Mouse (Mus musculus): Measurements from ENCODE around the gene Focad.

DNA sequence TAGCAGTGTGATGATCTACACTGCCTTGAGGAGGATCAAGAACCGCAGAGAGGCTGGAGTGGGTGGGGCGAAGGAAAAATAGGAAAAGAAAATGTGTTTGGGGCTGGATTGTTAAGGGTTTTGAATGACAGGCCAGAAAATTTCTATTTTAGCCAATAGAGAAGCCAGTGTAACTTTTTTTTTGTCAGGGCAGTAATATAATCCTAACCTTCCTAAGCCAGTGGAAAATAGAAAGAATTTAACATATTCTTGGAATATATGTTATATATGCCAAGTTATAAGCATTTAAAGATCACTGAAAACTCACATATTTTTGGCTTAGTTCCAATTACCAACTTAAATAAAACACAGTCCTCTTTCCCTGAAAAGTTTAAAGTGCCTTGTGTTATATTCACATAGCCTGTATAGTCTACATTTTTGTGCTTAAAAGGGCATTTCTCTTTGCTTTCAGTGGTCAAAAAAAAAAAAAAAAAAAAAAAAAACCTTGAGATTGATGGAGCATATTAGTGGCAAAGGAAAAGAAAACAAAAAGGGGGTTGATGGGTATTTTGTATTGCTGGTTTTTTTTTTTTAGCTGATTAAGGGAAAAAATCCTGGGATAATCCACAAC lies 333.3 kb downstream of the Focad start:
- TF ChIP-seq CTCF (IDR thresholded peaks at IDR 0.05; ENCODE audit: control insufficient read depth, insufficient read depth, insufficient replicate concordance, low read depth, low read length) (no peak), POLR2A (IDR thresholded peaks at IDR 0.05; ENCODE audit: control insufficient read depth, low read depth, low read length) (no peak)
